Mouse (Mus musculus) myocyte (in vitro differentiated cells): Measurements from ENCODE around the gene Irgm2.

Source experiments
- CEBPB ChIP-seq: IDR thresholded peaks from 2 replicates; pipeline ENCODE4 v1.6.1; 2011; ENCODE audit warnings: mild to moderate bottlenecking, moderate library complexity; ENCODE audit not compliant: poor library complexity, insufficient read depth, severe bottlenecking
- E2F4 ChIP-seq: IDR thresholded peaks from one replicate; pipeline ENCODE4 v1.6.1; 2011; ENCODE audit warnings: mild to moderate bottlenecking, control low read depth, moderate library complexity; ENCODE audit not compliant: insufficient read depth
- MAX ChIP-seq: IDR thresholded peaks from one replicate; pipeline ENCODE4 v1.6.1; 2011; ENCODE audit warnings: low read depth, mild to moderate bottlenecking, control low read depth
- MYOD1 ChIP-seq, 3 experiments: IDR thresholded peaks; one replicate each; pipeline ENCODE4 v1.6.1; 2011; ENCODE audit warnings: control low read depth in 2 of 3, low read depth in 2 of 3, mild to moderate bottlenecking in 2 of 3, moderate library complexity in 1 of 3; ENCODE audit not compliant: insufficient read length in 2 of 3, control insufficient read depth in 1 of 3
- POLR2A ChIP-seq: IDR thresholded peaks from one replicate; pipeline ENCODE4 v1.6.1; 2011; ENCODE audit warnings: low read depth, mild to moderate bottlenecking, control low read depth, moderate library complexity; ENCODE audit not compliant: insufficient read length
- POLR2AphosphoS2 ChIP-seq: IDR thresholded peaks from one replicate; pipeline ENCODE4 v1.6.1; 2011; ENCODE audit warnings: low read depth, control low read depth; ENCODE audit not compliant: insufficient read length
- TCF12 ChIP-seq: IDR thresholded peaks from one replicate; pipeline ENCODE4 v1.6.1; 2011; ENCODE audit warnings: mild to moderate bottlenecking, control low read depth; ENCODE audit not compliant: poor library complexity, insufficient read depth, severe bottlenecking

DNA sequence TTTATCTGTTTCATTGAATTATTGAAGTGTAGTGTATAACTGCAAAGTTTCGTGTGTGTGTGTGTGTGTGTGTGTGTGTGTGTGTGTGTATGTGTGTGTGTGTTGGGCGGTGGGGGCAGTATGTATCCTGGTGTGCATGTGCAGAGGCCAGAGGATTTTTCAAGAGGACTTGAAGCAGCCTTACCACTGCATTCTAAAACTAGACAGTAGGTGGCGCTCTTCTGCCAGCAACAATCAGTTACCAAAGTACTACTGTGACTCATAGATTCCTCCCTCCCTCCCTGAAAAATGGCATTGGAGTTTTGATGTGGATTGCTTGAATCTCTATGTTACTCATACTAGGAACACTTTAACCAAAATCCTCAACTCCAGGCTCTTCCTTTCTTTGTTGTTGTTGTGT is 19.9 kb upstream of the Irgm2 start:
- TF ChIP-seq POLR2AphosphoS2, result no peak
- no peak for TF ChIP-seq POLR2A
- no peak for TF ChIP-seq E2F4
- no peak for TF ChIP-seq MYOD1 (IDR thresholded peaks at IDR 0.05; ENCODE audit: control insufficient read depth in 1 of 3, insufficient read length in 2 of 3, low read depth in 2 of 3)
- TF ChIP-seq TCF12, result no peak
- no peak for TF ChIP-seq CEBPB
- no peak for TF ChIP-seq MAX
